Mouse (Mus musculus) stomach, postnatal 0 days (tissue): ENCODE results near the gene Txk.

Source experiments
- CTCF ChIP-seq: IDR thresholded peaks from 2 replicates; pipeline ENCODE4 v1.5.1; 2016; ENCODE audit warnings: antibody characterized with exemption, low read depth, mild to moderate bottlenecking, moderate library complexity
- EP300 ChIP-seq: optimal IDR thresholded peaks from 2 replicates; pipeline ENCODE3; 2016; ENCODE audit warnings: antibody characterized with exemption

DNA sequence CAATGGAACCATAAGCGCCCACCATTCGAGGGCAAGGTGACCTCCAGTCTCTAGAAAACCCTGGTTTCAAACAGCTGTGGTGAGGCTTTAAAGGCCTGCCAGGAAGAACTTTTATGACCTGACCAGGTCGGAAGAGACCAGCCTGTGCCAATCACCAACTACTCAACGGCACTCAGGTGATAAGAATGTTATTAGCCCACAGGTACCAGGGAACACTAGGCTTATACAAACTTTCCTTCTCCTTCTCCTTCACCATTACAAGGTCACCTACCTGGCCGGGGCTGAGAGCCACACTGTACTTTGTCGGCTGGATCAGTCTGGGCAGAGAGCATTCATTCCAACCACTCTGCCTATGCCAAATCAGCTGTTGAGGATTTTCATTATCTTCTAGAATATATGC is 71.1 kb downstream of the Txk start:
- TF ChIP-seq EP300: no peak
- TF ChIP-seq CTCF: no peak
